Mouse (Mus musculus): ENCODE measurements around the gene Olfr113. TPM values are rescaled to one million over a fixed set of nuclear protein-coding genes. Genes with fewer than 3 reads are reported as not detected.
"Not testable (repeated sequence)": the region's sequence is repeated elsewhere in the genome, so short reads cannot be mapped to it uniquely, and the experiment has no call there.

Gene Olfr113
- polyA plus RNA-seq (2014; fragmentation: Nextera tagmentation; extraction: Ambion mirVana): not detected in 2 replicates

- H3K4me1 ChIP-seq (ENCODE audit: control insufficient read depth, insufficient read depth, low read length): no peaks in the 10 kb centered on the region
- no peaks in the 10 kb centered on the region for H3K36me3 ChIP-seq (ENCODE audit: control insufficient read depth, insufficient read depth, low read length)
- ATAC-seq (ENCODE audit: insufficient number of reproducible peaks, low FRiP score, low TSS enrichment, low read depth) (no peak), DNase-seq (ENCODE audit: low spot score) (no peak)
- no peaks in the 10 kb centered on the region for H3K9me3 ChIP-seq (ENCODE audit: control insufficient read depth, low read length)
- H3K4me2 ChIP-seq (ENCODE audit: low read depth, severe bottlenecking): no peak within 1 kb of the TSS
- no peak within 1 kb of the TSS for H3K9ac ChIP-seq (ENCODE audit: low read length)
- no peak within 1 kb of the TSS for H3K4me3 ChIP-seq (ENCODE audit: low read depth, low read length)
- H3K27ac ChIP-seq (replicated peaks; ENCODE audit: low read depth, low read length): no peak within 1 kb of the TSS
- no peaks in the 10 kb centered on the region for H3K27me3 ChIP-seq (ENCODE audit: control insufficient read depth, insufficient read depth, low read length)
These were observed at the start of gene Olfr113 for GRCm38 (mm10) chr17:37577563-37577962. Olfr113 (minus strand) TSS chr17:37577663.

- no peak for ATAC-seq (ENCODE audit: insufficient number of reproducible peaks, low FRiP score, low TSS enrichment, low read depth)
- no peak within 1 kb of the TSS for H3K27ac ChIP-seq (replicated peaks; ENCODE audit: low read depth, low read length)
- H3K36me3 ChIP-seq (ENCODE audit: control insufficient read depth, insufficient read depth, low read length): no peaks in the 10 kb centered on the region
- H3K9me3 ChIP-seq (ENCODE audit: control insufficient read depth, low read length): peaks cover 4% of the 10 kb centered on the region; the same call in 1 of the 2 replicates
- H3K4me1 ChIP-seq (ENCODE audit: control insufficient read depth, insufficient read depth, low read length): no peaks in the 10 kb centered on the region
- H3K27me3 ChIP-seq (ENCODE audit: control insufficient read depth, insufficient read depth, low read length): no peaks in the 10 kb centered on the region
- no peak within 1 kb of the TSS for H3K9ac ChIP-seq (ENCODE audit: low read length)
- no peak within 1 kb of the TSS for H3K4me2 ChIP-seq (ENCODE audit: low read depth, severe bottlenecking)
- DNase-seq (ENCODE audit: low spot score): no peak
- 84% methylated on average over 2 of the region's 2 CpGs for WGBS
- no peak within 1 kb of the TSS for H3K4me3 ChIP-seq (ENCODE audit: low read depth, low read length)
These were observed 49.5 kb upstream of the Olfr113 start, which contains the start of the genes Olfr115 and Olfr116 for GRCm38 (mm10) chr17:37627009-37627408. Olfr115 (minus strand) TSS chr17:37627109. Olfr116 (minus strand) TSS chr17:37627199.

DNA sequence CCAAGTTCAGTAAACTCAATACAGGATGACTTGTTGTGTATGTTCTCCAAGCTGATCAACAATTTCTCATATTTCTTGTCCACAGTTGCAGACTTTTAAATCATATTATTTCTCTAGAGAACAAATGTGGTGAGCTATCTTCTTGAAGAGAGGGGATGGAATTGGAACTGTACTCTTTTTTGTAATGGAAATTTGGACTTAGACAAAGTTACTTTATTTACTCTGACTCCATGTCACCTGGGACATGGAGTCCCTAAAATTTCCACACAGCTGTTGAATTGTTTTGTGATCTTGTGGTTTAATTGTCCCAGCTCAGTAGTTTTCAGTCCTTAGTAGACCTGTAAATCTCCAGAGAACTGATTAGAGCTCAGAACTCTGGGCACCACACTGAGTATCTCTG, 15.2 kb upstream of the Olfr113 start, which contains the start of gene Olfr114:
Olfr114 (minus strand) TSS at position 101 of the 400 bp plus-strand sequence.
- Histone ChIP-seq H3K27me3 (ENCODE audit: control insufficient read depth, insufficient read depth, low read length) (no peaks in the 10 kb centered on the region), H3K4me2 (ENCODE audit: low read depth, severe bottlenecking) (no peak within 1 kb of the TSS), H3K4me3 (ENCODE audit: low read depth, low read length) (no peak within 1 kb of the TSS), H3K4me1 (ENCODE audit: control insufficient read depth, insufficient read depth, low read length) (no peaks in the 10 kb centered on the region), H3K9me3 (ENCODE audit: control insufficient read depth, low read length) (no peaks in the 10 kb centered on the region), H3K9ac (ENCODE audit: low read length) (no peak within 1 kb of the TSS), H3K27ac (replicated peaks; ENCODE audit: low read depth, low read length) (no peak within 1 kb of the TSS), H3K36me3 (ENCODE audit: control insufficient read depth, insufficient read depth, low read length) (no peaks in the 10 kb centered on the region)
- ATAC-seq (ENCODE audit: insufficient number of reproducible peaks, low FRiP score, low TSS enrichment, low read depth): no peak
- DNase-seq (ENCODE audit: low spot score): no peak

DNA sequence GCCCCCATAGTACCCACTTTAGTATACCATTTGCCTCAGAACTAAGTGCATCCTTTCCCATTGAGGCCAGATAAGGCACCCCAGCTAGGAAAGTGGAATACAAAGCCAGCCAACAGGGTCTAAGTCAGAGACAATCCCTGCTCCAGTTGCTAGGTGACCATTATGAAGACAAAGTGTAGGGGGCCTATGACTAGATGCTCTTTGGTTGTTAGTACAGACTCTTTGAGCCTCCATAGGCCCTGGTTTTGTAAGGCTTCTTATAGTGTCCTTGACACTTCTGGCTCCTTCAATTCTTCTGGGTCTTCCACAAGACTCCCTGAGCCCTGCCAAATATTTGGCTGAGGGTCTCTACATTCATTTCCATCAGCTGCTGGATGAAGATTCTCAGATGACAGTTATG, 8.1 kb downstream of the Olfr113 start, which contains the start of gene Olfr112:
Olfr112 (minus strand) TSS at position 101 of the 400 bp plus-strand sequence.
- Histone ChIP-seq H3K4me3 (ENCODE audit: low read depth, low read length) (no peak within 1 kb of the TSS), H3K4me2 (ENCODE audit: low read depth, severe bottlenecking) (no peak within 1 kb of the TSS), H3K27ac (replicated peaks; ENCODE audit: low read depth, low read length) (no peak within 1 kb of the TSS), H3K4me1 (ENCODE audit: control insufficient read depth, insufficient read depth, low read length) (no peaks in the 10 kb centered on the region), H3K9me3 (ENCODE audit: control insufficient read depth, low read length) (no peaks in the 10 kb centered on the region), H3K27me3 (ENCODE audit: control insufficient read depth, insufficient read depth, low read length) (no peaks in the 10 kb centered on the region), H3K9ac (ENCODE audit: low read length) (no peak within 1 kb of the TSS), H3K36me3 (ENCODE audit: control insufficient read depth, insufficient read depth, low read length) (no peaks in the 10 kb centered on the region)
- ATAC-seq (ENCODE audit: insufficient number of reproducible peaks, low FRiP score, low TSS enrichment, low read depth) (no peak), DNase-seq (ENCODE audit: low spot score) (no peak)

- Histone ChIP-seq H3K36me3 (ENCODE audit: control insufficient read depth, insufficient read depth, low read length) (no peaks in the 10 kb centered on the region), H3K4me1 (ENCODE audit: control insufficient read depth, insufficient read depth, low read length) (no peaks in the 10 kb centered on the region), H3K9me3 (ENCODE audit: control insufficient read depth, low read length) (no peaks in the 10 kb centered on the region), H3K27ac (replicated peaks; ENCODE audit: low read depth, low read length) (no peak overlapping the region), H3K27me3 (ENCODE audit: control insufficient read depth, insufficient read depth, low read length) (no peaks in the 10 kb centered on the region), H3K4me2 (ENCODE audit: low read depth, severe bottlenecking) (no peak overlapping the region), H3K4me3 (ENCODE audit: low read depth, low read length) (no peak overlapping the region), H3K9ac (ENCODE audit: low read length) (no peak overlapping the region)
- no peak for DNase-seq (ENCODE audit: low spot score)
- ATAC-seq (ENCODE audit: insufficient number of reproducible peaks, low FRiP score, low TSS enrichment, low read depth): no peak
- WGBS: 68% methylated on average over 1 of the region's 1 CpGs
These were observed 18.4 kb downstream of the Olfr113 start for GRCm38 (mm10) chr17:37558913-37559615.

DNA sequence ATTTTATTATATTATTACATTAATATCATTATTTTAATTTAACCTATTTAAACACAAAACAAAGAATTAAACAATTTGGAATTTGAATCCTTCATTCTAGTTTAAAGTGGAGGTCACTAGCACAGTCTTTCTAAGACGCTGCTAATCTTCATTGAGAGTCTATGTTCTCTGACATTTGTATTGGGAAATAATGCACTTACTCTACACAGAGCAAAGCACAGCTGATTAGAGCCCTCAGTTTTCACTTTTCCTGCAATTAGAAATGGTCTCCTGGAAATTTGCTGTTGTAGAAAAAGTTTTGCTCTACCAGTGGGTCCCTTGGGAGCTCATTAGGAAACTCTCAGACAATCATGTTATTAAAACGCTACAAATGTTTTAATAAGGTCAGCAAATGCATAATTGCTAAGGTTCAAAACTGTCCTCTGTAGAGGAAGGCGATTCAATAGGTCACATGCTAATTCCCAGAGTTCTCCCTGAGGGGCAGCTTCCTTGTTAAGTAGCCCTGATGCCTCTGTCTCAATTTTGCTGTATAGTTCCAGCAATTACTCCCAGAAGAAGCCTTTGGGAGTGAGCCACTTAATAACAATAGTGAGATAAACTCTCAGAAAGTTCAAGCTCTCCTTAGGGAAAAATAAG, 33.5 kb downstream of the Olfr113 start:
- no peak overlapping the region for H3K9ac ChIP-seq (ENCODE audit: low read length)

GRCm38 (mm10) chr17:37541454-37542119, 35.9 kb downstream of the Olfr113 start:
- H3K27me3 ChIP-seq (ENCODE audit: control insufficient read depth, insufficient read depth, low read length): no peaks in the 10 kb centered on the region
- H3K27ac ChIP-seq (replicated peaks; ENCODE audit: low read depth, low read length): no peak overlapping the region
- no peaks in the 10 kb centered on the region for H3K9me3 ChIP-seq (ENCODE audit: control insufficient read depth, low read length)
- ATAC-seq (ENCODE audit: insufficient number of reproducible peaks, low FRiP score, low TSS enrichment, low read depth) (no peak), DNase-seq (ENCODE audit: low spot score) (no peak)
- no peaks in the 10 kb centered on the region for H3K36me3 ChIP-seq (ENCODE audit: control insufficient read depth, insufficient read depth, low read length)
- H3K4me2 ChIP-seq (ENCODE audit: low read depth, severe bottlenecking): no peak overlapping the region
- WGBS: 76% methylated on average over 4 of the region's 4 CpGs
- no peak overlapping the region for H3K9ac ChIP-seq (ENCODE audit: low read length)
- no peaks in the 10 kb centered on the region for H3K4me1 ChIP-seq (ENCODE audit: control insufficient read depth, insufficient read depth, low read length)
- H3K4me3 ChIP-seq (ENCODE audit: low read depth, low read length): no peak overlapping the region

More for the DNA sequence above, 33.5 kb downstream of the Olfr113 start:
- Histone ChIP-seq H3K4me3 (ENCODE audit: low read depth, low read length) (no peak overlapping the region), H3K27ac (replicated peaks; ENCODE audit: low read depth, low read length) (no peak overlapping the region), H3K4me2 (ENCODE audit: low read depth, severe bottlenecking) (no peak overlapping the region), H3K27me3 (ENCODE audit: control insufficient read depth, insufficient read depth, low read length) (no peaks in the 10 kb centered on the region), H3K9me3 (ENCODE audit: control insufficient read depth, low read length) (no peaks in the 10 kb centered on the region), H3K36me3 (ENCODE audit: control insufficient read depth, insufficient read depth, low read length) (no peaks in the 10 kb centered on the region), H3K4me1 (ENCODE audit: control insufficient read depth, insufficient read depth, low read length) (no peaks in the 10 kb centered on the region)
- 74% methylated on average over 3 of the region's 3 CpGs for WGBS
- DNase-seq (ENCODE audit: low spot score) (no peak), ATAC-seq (ENCODE audit: insufficient number of reproducible peaks, low FRiP score, low TSS enrichment, low read depth) (no peak)

DNA sequence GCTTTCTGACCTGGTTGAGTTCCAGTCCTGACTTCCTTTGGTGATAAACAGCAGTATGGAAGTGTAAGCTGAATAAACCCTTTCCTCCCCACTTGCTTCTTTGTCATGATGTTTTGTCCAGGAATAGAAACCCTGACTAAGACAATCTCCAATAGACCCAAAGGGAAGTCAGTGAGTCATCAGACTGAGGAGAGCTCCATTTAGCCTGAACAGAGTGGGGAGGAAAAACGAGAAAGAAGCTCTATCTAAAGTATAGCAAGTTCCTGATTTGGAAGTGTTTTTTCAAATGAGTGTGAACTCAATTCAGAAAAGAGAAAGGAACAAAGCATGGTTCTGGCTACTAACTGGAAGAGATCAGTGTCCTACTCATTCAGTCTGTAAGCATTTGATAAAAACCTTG, 39.0 kb downstream of the Olfr113 start:
- 62% methylated on average over 1 of the region's 1 CpGs for WGBS
- H3K36me3 ChIP-seq (ENCODE audit: control insufficient read depth, insufficient read depth, low read length); H3K27ac ChIP-seq (replicated peaks; ENCODE audit: low read depth, low read length); H3K4me3 ChIP-seq (ENCODE audit: low read depth, low read length); H3K27me3 ChIP-seq (ENCODE audit: control insufficient read depth, insufficient read depth, low read length); H3K4me2 ChIP-seq (ENCODE audit: low read depth, severe bottlenecking); H3K9me3 ChIP-seq (ENCODE audit: control insufficient read depth, low read length); H3K9ac ChIP-seq (ENCODE audit: low read length); ATAC-seq (ENCODE audit: insufficient number of reproducible peaks, low FRiP score, low TSS enrichment, low read depth); DNase-seq (ENCODE audit: low spot score); H3K4me1 ChIP-seq (ENCODE audit: control insufficient read depth, insufficient read depth, low read length): not testable (repeated sequence)
